Mouse (Mus musculus) Patski (cell line): ENCODE data around the gene Gpsm3. TPM values are rescaled to one million over a fixed set of nuclear protein-coding genes. Genes with fewer than 3 reads are reported as not detected.
"Not testable (repeated sequence)": the region's sequence is repeated elsewhere in the genome, so short reads cannot be mapped to it uniquely, and the experiment has no call there.

ENCODE experiments used
- ATAC-seq: fragments of 100-300 bp; one replicate; pipeline ENCODE4 v1.8.0; 2021
- CTCF ChIA-PET: fragments of 350-600 bp; sonication (Branson Sonifier 250); formaldehyde crosslinking; loops from one replicate; lab custom pipeline; 2022; ENCODE audit warnings: inconsistent platforms; lab: Charles Lee
- POLR2A ChIA-PET: fragments of 350-600 bp; sonication (Branson Sonifier 250); formaldehyde crosslinking; loops from one replicate; lab custom pipeline; 2022; ENCODE audit warnings: antibody characterized with exemption, inconsistent platforms; lab: Charles Lee
- DNase-seq: peaks from one replicate; pipeline ENCODE4 v3.0.0-alpha.2; 2011; ENCODE audit warnings: low read depth, low spot score
- H3K27me3 ChIP-seq: fragments of 371-371 bp; one replicate; pipeline ENCODE4 v1.5.1; 2021
- CTCF ChIP-seq: fragments of 100-300 bp; IDR thresholded peaks from one replicate; pipeline ENCODE4 v1.5.1; 2021
- in situ Hi-C: fragments of 300-500 bp; cut with MboI; formaldehyde crosslinking; loops from 3 replicates; pipeline ENCODE4 v1.11.1; 2018; ENCODE audit warnings: low pct_unique_long_range_greater_than_20kb, mixed read lengths
- polyA plus RNA-seq: library from polyadenylated mRNA; unstranded; gene quantifications from one replicate; pipeline ENCODE4 v1.2.3, GENCODE M21; 2021

Gpsm3 gene
- 0.35 TPM for polyA plus RNA-seq

- in situ Hi-C loops = no loop called here
- POLR2A ChIA-PET = interaction anchor here (1.4 to 2.3 kb wide), 2 partner anchors 10 to 15 kb away, joined by 3 to 12 read pairs; partner anchors contain the start of gene Agpat1
- DNase-seq (no peak), ATAC-seq (no peak)
- H3K27me3 ChIP-seq = no peaks in the 10 kb centered on the region
- CTCF ChIA-PET = interaction anchor here (1.1 kb wide), 1 partner anchor 10 kb away, joined by 3 read pairs; no protein-coding TSS in a partner anchor
- TF ChIP-seq CTCF = no peak
These were observed at the start of gene Gpsm3 for GRCm38 (mm10) chr17:34589681-34590101. Gene Gpsm3 (plus strand): TSS chr17:34589806.

- POLR2A ChIA-PET, in situ Hi-C loops, CTCF ChIA-PET, H3K27me3 ChIP-seq, ATAC-seq, DNase-seq: not testable (repeated sequence)
These were observed 46.0 kb upstream of the Gpsm3 start for GRCm38 (mm10) chr17:34543567-34543966.

GRCm38 (mm10) chr17:34546797-34547196 lies 42.8 kb upstream of the Gpsm3 start:
- no peak for DNase-seq
- ATAC-seq = no peak
- CTCF ChIA-PET = no interaction called here
- H3K27me3 ChIP-seq = peaks cover 8% of the 10 kb centered on the region
- TF ChIP-seq CTCF = no peak
- in situ Hi-C loops = no loop called here
- POLR2A ChIA-PET = no interaction called here

GRCm38 (mm10) chr17:34547601-34548000 lies 42.0 kb upstream of the Gpsm3 start:
- CTCF ChIA-PET = no interaction called here
- TF ChIP-seq CTCF = no peak
- in situ Hi-C loops = no loop called here
- DNase-seq (no peak), ATAC-seq (no peak)
- H3K27me3 ChIP-seq = peaks cover 10% of the 10 kb centered on the region
- POLR2A ChIA-PET = no interaction called here

GRCm38 (mm10) chr17:34549156-34549555 lies 40.5 kb upstream of the Gpsm3 start:
- no peak for DNase-seq
- in situ Hi-C loops = no loop called here
- ChIA-PET POLR2A (no interaction called here), CTCF (no interaction called here)
- TF ChIP-seq CTCF = no peak
- peaks cover 10% of the 10 kb centered on the region for H3K27me3 ChIP-seq
- ATAC-seq = no peak

GRCm38 (mm10) chr17:34549843-34550242 lies 39.8 kb upstream of the Gpsm3 start:
- H3K27me3 ChIP-seq = peaks cover 10% of the 10 kb centered on the region
- no peak for ATAC-seq
- TF ChIP-seq CTCF = no peak
- no peak for DNase-seq
- in situ Hi-C loops = no loop called here
- ChIA-PET CTCF (no interaction called here), POLR2A (no interaction called here)

GRCm38 (mm10) chr17:34555483-34555882 lies 34.1 kb upstream of the Gpsm3 start:
- in situ Hi-C loops = no loop called here
- H3K27me3 ChIP-seq = peaks cover 20% of the 10 kb centered on the region
- ATAC-seq = peak; percentile 66
- POLR2A ChIA-PET = no interaction called here
- DNase-seq = no peak
- peak; percentile 91 for TF ChIP-seq CTCF
- CTCF ChIA-PET = interaction anchor here (1.4 to 1.7 kb wide), 2 partner anchors 10 to 30 kb away, joined by 4 to 5 read pairs; no protein-coding TSS in a partner anchor

- in situ Hi-C loops = no loop called here
- DNase-seq (no peak), ATAC-seq (no peak)
- POLR2A ChIA-PET = interaction anchor here (0.8 kb wide), 1 partner anchor 35 kb away, joined by 3 read pairs; the partner anchor contains the start of gene Pbx2
- CTCF ChIA-PET = interaction anchor here (1.7 kb wide), 1 partner anchor 29 kb away, joined by 5 read pairs; no protein-coding TSS in a partner anchor
- H3K27me3 ChIP-seq = peaks cover 16% of the 10 kb centered on the region
- no peak for TF ChIP-seq CTCF
These were observed 33.2 kb upstream of the Gpsm3 start for GRCm38 (mm10) chr17:34556406-34556805.

GRCm38 (mm10) chr17:34557411-34557810 lies 32.2 kb upstream of the Gpsm3 start:
- ChIA-PET CTCF (no interaction called here), POLR2A (no interaction called here)
- DNase-seq (no peak), ATAC-seq (no peak)
- H3K27me3 ChIP-seq = peaks cover 9% of the 10 kb centered on the region
- TF ChIP-seq CTCF = no peak
- in situ Hi-C loops = no loop called here

GRCm38 (mm10) chr17:34559116-34559515 lies 30.5 kb upstream of the Gpsm3 start:
- in situ Hi-C loops = no loop called here
- TF ChIP-seq CTCF = no peak
- ATAC-seq (no peak), DNase-seq (no peak)
- ChIA-PET POLR2A (no interaction called here), CTCF (no interaction called here)
- peaks cover 9% of the 10 kb centered on the region for H3K27me3 ChIP-seq

- ChIA-PET POLR2A (no interaction called here), CTCF (no interaction called here)
- ATAC-seq = no peak
- in situ Hi-C loops = no loop called here
- H3K27me3 ChIP-seq = peaks cover 12% of the 10 kb centered on the region
- TF ChIP-seq CTCF = no peak
- DNase-seq = no peak
These were observed 29.7 kb upstream of the Gpsm3 start for GRCm38 (mm10) chr17:34559895-34560294.

GRCm38 (mm10) chr17:34560438-34560837 lies 29.2 kb upstream of the Gpsm3 start:
- ChIA-PET POLR2A (no interaction called here), CTCF (no interaction called here)
- no peak for DNase-seq
- ATAC-seq = no peak
- H3K27me3 ChIP-seq = peaks cover 17% of the 10 kb centered on the region
- in situ Hi-C loops = no loop called here
- no peak for TF ChIP-seq CTCF
